Mouse (Mus musculus) thymus, postnatal 0 days (tissue): ENCODE measurements around the gene Gm21992. TPM values are rescaled to one million over a fixed set of nuclear protein-coding genes. Genes with fewer than 3 reads are reported as not detected.

ENCODE experiments used
- DNase-seq: peaks from one replicate; pipeline ENCODE4 v3.0.0-alpha.2; 2015; ENCODE audit warnings: low spot score
- polyA plus RNA-seq: library from polyadenylated mRNA; unstranded; fragments of >200 nt; fragmentation: Nextera tagmentation; extraction: Ambion mirVana; gene quantifications from 2 replicates; pipeline ENCODE4 v1.2.1, GENCODE M21; 2015

Gm21992 gene
- polyA plus RNA-seq, result 35.6 and 36.7 TPM in 2 replicates

- peak; percentile 98 for DNase-seq
Observed at GRCm38 (mm10) chr19:4811063-4811908, at the start of gene Gm21992, which contains the start of gene Rbm14. TSS of gene Gm21992 (minus strand) at chr19:4811612. TSS of gene Rbm14 (minus strand) at chr19:4811634.

DNA sequence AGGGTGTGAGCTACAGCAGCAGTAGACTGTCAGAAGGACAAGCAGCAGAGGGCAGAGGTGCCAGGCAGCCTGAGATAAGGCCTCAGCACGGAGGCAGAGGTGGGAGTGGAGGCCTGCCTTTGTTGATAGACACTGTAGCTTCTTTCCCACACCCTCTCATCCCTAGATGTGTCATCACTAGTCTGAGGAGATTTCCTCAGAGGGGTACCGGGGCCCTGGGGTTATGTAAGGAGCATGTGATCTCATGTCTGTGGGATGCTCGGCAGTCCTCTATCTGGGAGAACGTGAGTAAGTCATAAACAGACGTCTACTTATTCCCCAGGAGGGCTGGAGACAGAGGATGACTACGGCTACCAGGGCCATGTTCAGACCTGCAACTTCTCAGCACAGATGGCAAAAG, 47.7 kb upstream of the Gm21992 start:
- DNase-seq, result no peak

GRCm38 (mm10) chr19:4855951-4856350, 44.5 kb upstream of the Gm21992 start:
- no peak for DNase-seq

GRCm38 (mm10) chr19:4855470-4855820, 44.0 kb upstream of the Gm21992 start:
- DNase-seq, result no peak

- no peak for DNase-seq
Observed at GRCm38 (mm10) chr19:4854552-4855469, 43.4 kb upstream of the Gm21992 start, which contains the start of gene Ctsf. TSS of gene Ctsf (plus strand) at chr19:4855130.

- DNase-seq, result no peak
Observed at GRCm38 (mm10) chr19:4850281-4850680, 38.9 kb upstream of the Gm21992 start.

GRCm38 (mm10) chr19:4849800-4850199, 38.4 kb upstream of the Gm21992 start:
- no peak for DNase-seq

- peak; percentile 40 for DNase-seq
Observed at GRCm38 (mm10) chr19:4847490-4847889, 36.1 kb upstream of the Gm21992 start.

DNA sequence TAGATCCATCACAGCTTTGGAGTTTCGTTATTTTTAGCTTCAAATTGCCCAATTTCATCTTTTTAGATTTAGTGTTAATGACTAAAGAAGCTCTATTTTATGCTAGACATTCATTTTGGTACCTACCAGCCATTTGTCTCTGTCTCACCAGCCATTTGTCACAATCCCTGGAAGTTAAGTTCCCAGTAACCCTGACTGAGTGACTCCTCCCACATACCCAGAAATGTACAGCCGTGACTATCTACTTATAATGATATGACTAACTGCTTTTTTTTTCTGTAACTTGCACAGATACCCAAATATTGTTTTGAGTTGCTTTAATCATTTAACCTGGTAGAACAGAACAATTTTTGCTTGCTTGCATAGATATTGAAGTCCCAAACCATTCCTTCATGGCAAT, 34.4 kb upstream of the Gm21992 start:
- no peak for DNase-seq

DNA sequence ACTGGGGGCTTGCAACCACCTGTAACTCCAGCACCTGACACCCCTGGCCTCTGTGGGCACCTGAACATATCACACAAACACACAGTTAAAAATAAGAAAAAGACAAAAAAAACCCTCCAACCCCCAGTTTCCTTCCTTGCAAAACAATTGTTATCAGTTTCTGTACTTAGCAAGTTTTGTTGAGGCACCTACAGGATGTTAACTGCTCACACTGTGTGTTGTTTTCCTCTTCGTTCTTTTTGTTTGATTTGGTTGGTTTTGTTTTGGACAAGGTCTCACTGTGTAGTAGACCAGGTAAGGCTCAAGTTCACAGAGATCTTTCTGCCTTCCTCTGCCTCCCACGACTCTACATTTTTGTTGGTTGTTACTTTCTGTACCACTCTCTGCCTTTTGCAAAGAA, 31.2 kb upstream of the Gm21992 start:
- no peak for DNase-seq

DNA sequence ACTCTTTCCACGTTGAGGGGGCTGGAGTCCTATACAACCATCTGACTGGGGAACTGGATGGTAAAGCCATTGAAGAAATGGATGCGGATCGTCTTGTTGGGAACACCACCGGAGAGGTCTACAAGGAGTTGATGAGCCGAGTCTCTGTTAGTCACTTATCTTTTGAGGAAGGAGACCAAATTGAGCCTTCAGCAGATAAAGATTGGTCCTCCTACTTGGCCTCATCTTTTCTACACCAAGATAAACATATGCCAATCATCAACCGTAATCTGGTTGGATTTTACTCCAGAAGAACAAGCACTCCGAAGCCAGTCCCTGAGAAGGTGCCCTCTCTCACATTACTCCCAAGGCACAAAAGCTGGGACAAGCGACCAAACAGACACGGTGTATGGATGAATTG, 29.4 kb upstream of the Gm21992 start:
- DNase-seq, result no peak

- DNase-seq, result peak; percentile 96
Observed at GRCm38 (mm10) chr19:4839149-4839548, 27.7 kb upstream of the Gm21992 start, which contains the start of the genes Ccs and Ccdc87. TSS of gene Ccs (minus strand) at chr19:4839332. TSS of gene Ccdc87 (plus strand) at chr19:4839366.

DNA sequence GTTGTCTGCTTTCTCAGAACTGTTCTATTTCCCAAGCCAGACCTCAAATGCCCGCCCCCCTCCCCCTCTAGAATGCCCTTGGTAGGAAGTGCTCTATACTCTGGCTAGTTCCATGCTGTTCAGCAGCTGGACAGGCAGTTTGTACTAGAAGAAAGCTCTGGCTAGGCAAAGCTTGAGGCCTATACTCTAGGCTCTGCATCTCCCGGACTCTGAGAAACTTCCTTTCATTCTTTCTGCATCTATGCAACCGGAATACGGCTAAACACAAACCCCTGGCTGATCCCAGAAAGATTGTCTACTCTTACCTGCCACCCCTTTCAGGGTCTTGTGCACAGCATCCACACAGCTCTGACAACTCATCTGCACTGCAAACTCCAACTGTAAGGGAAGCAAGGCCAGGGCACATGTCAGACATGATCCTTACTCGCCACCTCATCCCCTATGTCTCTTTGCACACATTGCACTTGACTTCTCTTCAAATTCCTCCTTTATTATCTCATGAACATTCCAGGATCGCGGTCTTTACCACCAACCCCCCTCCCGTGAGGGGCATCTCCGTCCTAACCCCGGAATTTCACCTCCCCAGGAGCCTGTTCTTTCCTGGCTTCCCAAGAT, 27.2 kb upstream of the Gm21992 start:
- DNase-seq, result no peak

GRCm38 (mm10) chr19:4837049-4837448, 25.6 kb upstream of the Gm21992 start:
- DNase-seq, result no peak

GRCm38 (mm10) chr19:4836096-4836495, 24.7 kb upstream of the Gm21992 start:
- DNase-seq, result no peak

GRCm38 (mm10) chr19:4833977-4834376, 22.6 kb upstream of the Gm21992 start:
- DNase-seq, result no peak

DNA sequence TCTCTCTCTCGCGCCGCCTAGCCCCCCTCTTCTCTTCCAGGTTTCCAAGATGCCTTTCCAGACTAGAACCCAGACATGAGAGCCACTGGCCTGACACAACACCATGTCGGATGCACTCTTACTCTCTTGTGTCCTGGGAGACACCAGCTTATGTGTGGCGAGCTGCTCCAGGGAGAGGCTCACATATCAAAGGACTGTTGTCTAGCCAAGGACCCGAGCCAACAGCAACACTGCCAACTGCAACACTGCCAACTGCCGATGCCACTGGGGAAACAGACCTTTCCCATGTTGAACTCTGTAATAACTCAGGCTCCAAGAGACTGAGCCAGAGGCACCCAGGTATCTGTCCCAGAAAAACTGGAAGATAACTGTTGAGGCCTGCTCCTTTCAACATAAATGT, 17.7 kb upstream of the Gm21992 start:
- DNase-seq, result no peak

- no peak for DNase-seq
Observed at GRCm38 (mm10) chr19:4828444-4829114, 17.2 kb upstream of the Gm21992 start.

- DNase-seq, result no peak
Observed at GRCm38 (mm10) chr19:4820678-4821303, 9.4 kb upstream of the Gm21992 start.

DNA sequence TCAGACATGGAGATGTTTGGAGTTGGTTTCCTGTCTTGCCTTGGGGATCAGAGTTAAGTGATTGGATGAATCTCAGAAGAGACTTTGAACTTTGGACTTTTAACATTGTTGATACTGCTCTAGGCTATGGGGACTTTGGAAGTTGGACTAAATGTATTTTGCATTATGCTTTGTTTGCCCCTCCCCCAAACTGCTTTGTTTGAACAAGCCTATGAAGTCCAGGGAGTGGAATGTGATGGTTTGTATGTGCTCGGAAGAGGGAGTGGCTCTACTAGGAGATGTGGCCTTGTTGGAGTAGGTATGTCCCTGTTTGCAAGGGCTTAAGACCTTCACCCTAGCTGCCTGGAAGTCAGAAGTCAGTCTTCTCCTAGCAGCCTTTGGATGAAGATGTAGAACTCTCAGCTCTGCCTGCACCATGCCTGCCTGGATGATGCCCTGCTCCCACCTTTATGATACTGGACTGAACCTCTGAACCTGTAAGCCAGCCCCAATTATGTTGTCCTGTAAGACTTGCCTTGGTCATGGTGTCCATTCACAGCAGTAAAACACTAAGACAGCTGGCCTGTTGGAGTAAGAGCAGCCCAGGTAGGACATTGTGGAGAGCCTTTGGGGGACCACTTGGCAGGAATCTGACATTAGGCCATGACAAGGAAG, 5.9 kb upstream of the Gm21992 start:
- DNase-seq, result no peak
